Mouse (Mus musculus) liver, postnatal 0 days (tissue): ENCODE results near the gene Inha.

Source experiments
- CTCF ChIP-seq: sonication (generic); IDR thresholded peaks from 2 replicates; pipeline ENCODE4 v1.5.1; 2016; ENCODE audit warnings: antibody characterized with exemption, low read depth
- EP300 ChIP-seq: IDR thresholded peaks from 2 replicates; pipeline ENCODE4 v1.6.1; 2016; ENCODE audit warnings: antibody characterized with exemption, low read depth, mild to moderate bottlenecking

DNA sequence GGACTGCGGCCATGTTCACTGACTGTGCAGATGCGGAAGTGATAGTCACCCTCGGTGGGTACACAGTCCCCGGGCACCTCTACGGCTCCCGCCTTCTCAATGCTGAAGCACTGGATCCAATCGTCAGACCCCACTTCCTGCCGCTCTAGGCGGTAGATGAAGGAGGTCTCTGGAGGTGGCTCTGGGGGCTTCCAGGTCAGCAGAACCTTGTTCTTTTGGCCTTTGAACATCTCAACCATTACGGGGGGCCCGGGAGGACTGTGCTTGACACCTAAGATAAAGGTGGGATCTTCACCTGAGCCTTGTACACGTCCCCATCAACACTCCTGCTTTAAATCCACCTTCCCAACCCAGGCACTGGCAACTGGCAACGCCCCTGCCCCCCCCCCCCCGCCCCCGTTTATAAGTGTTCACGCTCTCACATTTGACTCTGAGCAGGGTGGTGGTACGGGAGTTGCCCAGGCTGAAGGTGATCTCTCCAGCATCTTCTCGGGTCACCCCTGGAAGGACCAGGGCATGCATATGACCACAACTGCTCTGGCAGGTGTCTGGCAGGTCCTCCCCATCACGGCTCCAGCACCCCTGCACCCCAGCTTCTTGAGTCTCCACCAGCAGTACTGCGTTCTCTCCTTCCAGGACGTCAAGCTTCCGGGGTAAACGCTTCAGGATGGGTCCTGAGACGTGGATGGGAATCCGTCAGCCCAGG lies 3.8 kb upstream of the Inha start:
- no peak for TF ChIP-seq CTCF
- no peak for TF ChIP-seq EP300
